Comparison of ENCODE assay signal across 8 mouse cellular contexts in genomic region chr1:191328019-191328441, GRCm38 (mm10). TPM values are rescaled to one million over a fixed set of nuclear protein-coding genes. Genes with fewer than 3 reads are reported as not detected.
DNase-seq lines count a peak whose midpoint lies in the region; ATAC-seq lines count a peak whose summit lies in the region.

No protein-coding gene starts in this region.

- DNase-seq in adrenal gland, adult 2 months, result peak; percentile 47
- DNase-seq in adrenal gland, postnatal 4 days (ENCODE audit: low spot score in 2 of 2), result no peak
- peak; percentile 18 for DNase-seq in lung, postnatal 36 days
- no peak for DNase-seq in lung, postnatal 25 days (ENCODE audit: low spot score)
- peak; percentile 92 for DNase-seq in kidney, postnatal 10 days
- no peak for DNase-seq in embryo, embryonic 11 days

- ATAC-seq in neutrophil, adult 5-6 weeks (ENCODE audit: extremely low read depth, insufficient number of reproducible peaks, low FRiP score, poor library complexity, severe bottlenecking), result peak; percentile 24; the same call in 1 of the 2 replicates
- ATAC-seq in frontal cortex, adult (ENCODE audit: low TSS enrichment), result no peak

RNA-seq across cellular contexts. Expression of gene Tmem206, which starts 2.3 kb away (rescaled TPM):
- total RNA-seq in adrenal gland, adult 2 months (2021), result 1 to 10 TPM; 4.2 to 7.4 TPM
- polyA plus RNA-seq in adrenal gland, adult 2 months (2012; rRNA removed), result 4.0 and 4.1 TPM in 2 replicates
- 10 to 100 TPM in 1 of 2 experiments, 1 to 10 TPM in 1; 8.0 to 10.4 TPM for total RNA-seq in adrenal gland, postnatal 4 days (2021)
- total RNA-seq in neutrophil, adult 5-6 weeks (2017), result 19.2 and 19.5 TPM in 2 replicates

RNA-seq across cellular contexts. Expression of gene Nenf, which starts 10.0 kb away (rescaled TPM):
- 10 to 100 TPM; 78.7 to 94.3 TPM for total RNA-seq in adrenal gland, adult 2 months (2021)
- 249 and 261 TPM in 2 replicates for polyA plus RNA-seq in adrenal gland, adult 2 months (2012; rRNA removed)
- 100 to 1,000 TPM; 127 to 129 TPM for total RNA-seq in adrenal gland, postnatal 4 days (2021)
- not detected in 2 replicates for total RNA-seq in neutrophil, adult 5-6 weeks (2017)

Comparison
In these comparisons a context has a peak if more than half of its experiments do, and no peak if none do; other contexts are left out.
1. DNase-seq: peak in adrenal gland, adult 2 months (single experiment), lung, postnatal 36 days (single experiment) and kidney, postnatal 10 days (single experiment); none in adrenal gland, postnatal 4 days (0 of 2), lung, postnatal 25 days (single experiment) and embryo, embryonic 11 days (single experiment).
2. RNA of gene Nenf, which starts 10.0 kb away (total RNA-seq): 127 to 129 TPM in adrenal gland, postnatal 4 days and 78.7 to 94.3 TPM in adrenal gland, adult 2 months; not detected in neutrophil, adult 5-6 weeks; every median in the first group is over 10 times any median in the second.